Mouse (Mus musculus) c-Kit-positive CD71-positive TER-119-positive erythroid progenitor cells, embryonic 14.5 days (primary cell): Measurements from ENCODE around the gene Cdc42se2.

ENCODE experiments used
- DNase-seq: peaks from one replicate; pipeline ENCODE4 v3.0.0-alpha.2; 2013; ENCODE audit warnings: low spot score

Cdc42se2 gene

GRCm38 (mm10) chr11:54708153-54708552 is 79.3 kb downstream of the Cdc42se2 start:
- DNase-seq = no peak

DNA sequence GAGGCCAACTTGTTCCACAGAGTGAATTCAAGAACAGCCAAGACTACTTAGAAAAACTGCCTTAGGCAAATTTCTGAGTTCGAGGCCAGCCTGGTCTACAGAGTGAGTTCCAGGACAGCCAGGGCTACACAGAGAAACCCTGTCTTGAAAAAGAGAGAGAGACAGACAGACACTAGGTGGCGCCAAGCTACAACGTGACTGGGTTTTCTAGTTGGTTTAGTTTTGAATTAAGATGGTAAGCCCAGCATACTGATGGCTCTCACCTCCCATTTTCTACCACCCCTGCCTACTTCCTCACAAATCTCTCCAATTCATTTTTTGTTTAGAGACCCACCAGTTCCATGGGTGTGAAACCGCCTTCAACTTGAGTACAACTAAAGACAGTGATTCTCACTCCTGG is 84.2 kb downstream of the Cdc42se2 start:
- peak; percentile 64 for DNase-seq

- DNase-seq = no peak
These were observed 85.6 kb downstream of the Cdc42se2 start for GRCm38 (mm10) chr11:54701848-54702247.

- no peak for DNase-seq
These were observed 87.5 kb downstream of the Cdc42se2 start for GRCm38 (mm10) chr11:54699972-54700371.

GRCm38 (mm10) chr11:54698636-54699035 is 88.8 kb downstream of the Cdc42se2 start:
- DNase-seq = no peak

GRCm38 (mm10) chr11:54697611-54698010 is 89.9 kb downstream of the Cdc42se2 start:
- no peak for DNase-seq

- DNase-seq = no peak
These were observed 91.5 kb downstream of the Cdc42se2 start for GRCm38 (mm10) chr11:54695951-54696350.

DNA sequence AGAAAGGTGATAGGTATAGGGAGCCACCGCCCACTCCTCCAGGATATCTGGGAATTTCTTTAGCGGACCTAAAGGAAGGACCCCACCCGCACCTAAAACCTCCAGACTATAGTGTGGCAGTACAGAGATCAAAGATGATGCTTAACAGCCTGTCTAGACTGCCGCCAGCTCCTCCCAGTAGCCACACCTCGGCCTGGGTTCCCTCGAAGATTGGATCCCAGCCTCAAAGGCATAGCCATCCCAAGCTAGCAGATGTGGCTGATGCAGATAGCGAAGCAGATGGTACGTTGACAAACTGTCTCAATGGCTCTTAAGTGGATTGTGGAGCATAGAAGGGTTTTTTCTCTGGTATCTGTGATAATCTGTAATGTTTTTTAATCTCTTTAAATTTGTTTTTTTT is 93.2 kb downstream of the Cdc42se2 start:
- DNase-seq = no peak

DNA sequence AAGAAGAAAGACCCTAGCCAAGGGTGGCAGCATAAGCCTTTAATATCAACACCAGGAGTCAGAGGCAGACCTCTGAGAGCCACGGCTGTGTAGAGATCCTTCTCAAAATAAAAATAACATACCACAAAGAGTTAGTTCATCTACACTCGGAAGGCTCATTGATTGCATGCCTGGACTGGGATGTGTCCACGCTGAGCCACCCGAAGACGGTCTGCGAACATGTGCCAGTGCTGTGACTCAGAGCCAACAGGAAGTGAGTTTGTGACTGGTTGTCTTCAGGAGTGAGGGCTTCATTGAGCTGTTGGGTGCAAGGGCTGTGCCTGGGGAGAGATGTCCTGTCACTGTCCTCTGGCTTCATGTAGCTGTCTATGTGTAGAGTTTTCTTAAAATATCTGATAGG is 93.8 kb downstream of the Cdc42se2 start:
- DNase-seq = no peak

DNA sequence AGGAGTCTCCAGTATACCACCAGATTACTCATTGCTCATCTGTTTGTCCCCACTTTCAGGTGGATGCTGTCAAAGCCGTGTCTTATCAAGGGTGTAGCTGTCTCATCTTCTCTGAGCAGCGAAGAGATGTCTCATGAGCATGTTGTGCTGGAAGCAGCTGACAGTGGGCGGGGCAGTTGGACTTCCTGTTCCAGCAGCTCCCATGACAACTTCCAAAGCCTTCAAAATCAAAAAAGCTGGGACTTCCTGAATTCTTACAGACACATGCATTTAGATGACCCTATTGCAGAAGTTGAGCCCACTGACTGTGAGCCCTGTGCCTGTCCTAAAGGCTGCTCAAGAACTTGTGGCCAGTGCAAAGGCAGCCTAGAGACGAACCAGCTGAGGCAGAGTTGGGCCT is 96.3 kb downstream of the Cdc42se2 start:
- DNase-seq = no peak

- no peak for DNase-seq
These were observed 97.3 kb downstream of the Cdc42se2 start for GRCm38 (mm10) chr11:54690171-54690570.

DNA sequence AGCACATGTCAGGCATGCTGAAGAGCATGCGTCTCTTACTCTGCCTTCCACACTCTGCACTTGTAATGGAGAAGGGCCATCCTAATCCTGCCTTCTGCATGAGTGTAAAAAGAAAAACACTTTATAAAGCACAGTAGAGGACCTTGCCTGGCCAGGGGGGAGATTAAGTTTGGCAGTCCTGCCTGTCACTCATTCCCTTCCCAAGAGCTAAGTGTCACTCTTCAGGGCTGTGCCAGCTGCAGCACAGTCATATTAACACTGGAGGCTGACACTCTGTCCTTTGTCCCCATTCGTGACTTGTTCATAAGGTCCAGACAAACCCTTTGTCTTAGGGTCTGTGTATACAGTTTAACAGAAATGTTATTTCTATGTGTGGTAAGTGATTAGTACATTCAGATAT is 102.6 kb downstream of the Cdc42se2 start:
- no peak for DNase-seq

GRCm38 (mm10) chr11:54679141-54679540 is 108.3 kb downstream of the Cdc42se2 start:
- DNase-seq = no peak

DNA sequence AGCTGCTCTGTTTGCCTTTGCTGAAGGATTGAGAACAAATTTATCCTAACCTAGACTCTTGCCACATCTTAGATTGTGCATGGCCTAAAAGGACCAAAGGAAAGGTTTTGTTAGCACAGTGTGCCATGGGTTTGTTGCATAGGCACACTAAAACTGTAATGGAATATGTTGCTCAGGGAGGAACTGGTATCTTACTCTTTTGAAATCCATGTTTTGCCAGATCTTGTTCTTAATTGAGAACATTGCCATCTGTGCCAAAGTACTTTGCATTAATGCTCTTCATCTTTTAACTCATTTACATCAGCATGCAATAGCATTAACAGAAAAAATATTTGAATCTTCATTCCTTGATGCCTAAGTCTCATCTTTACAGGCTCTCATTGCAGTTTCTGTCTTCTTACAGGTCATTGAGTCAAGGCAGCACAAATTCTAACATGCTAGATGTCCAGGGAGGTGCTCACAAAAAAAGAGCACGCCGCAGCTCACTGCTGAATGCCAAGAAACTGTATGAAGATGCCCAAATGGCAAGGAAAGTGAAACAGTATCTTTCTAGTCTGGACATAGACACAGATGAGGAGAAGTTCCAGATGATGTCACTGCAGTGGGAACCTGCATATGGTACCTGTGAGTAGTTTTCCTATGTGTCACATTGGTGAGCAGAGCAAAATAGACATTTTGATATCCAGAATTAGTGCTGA is 111.5 kb downstream of the Cdc42se2 start:
- no peak for DNase-seq

GRCm38 (mm10) chr11:54673575-54674298 is 113.7 kb downstream of the Cdc42se2 start:
- no peak for DNase-seq
